ENCODE assay signal across 8 mouse cellular contexts in the genomic region with DNA sequence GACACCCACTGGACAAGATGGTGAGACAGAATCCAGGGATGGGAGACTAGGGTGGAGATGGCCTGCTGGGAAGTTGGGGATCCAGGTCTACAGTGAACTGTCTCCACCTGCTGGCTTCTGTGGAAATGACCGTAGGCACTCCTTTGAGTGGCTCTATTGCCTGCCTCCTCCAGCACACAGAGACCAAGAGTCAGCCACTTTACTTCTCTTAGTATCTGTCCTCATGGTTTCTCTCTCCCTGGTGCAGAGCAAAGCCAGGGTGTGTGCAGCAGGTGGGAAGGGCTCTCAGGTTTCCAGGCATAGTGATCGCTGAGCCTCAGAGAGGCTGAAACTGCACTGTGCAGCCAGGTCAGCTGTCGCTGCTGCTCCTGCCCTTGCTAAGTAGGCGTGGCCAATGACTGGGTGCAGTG. TPM values are rescaled to one million over a fixed set of nuclear protein-coding genes. Genes with fewer than 3 reads are reported as not detected.
A peak's percentile ranks its signal among the peaks of the same experiment; 100 is the strongest.
DNase-seq lines count a peak whose midpoint lies in the region; ATAC-seq and TF ChIP-seq lines count a peak whose summit lies in the region.

No protein-coding gene starts in this region.

- H3K27ac ChIP-seq in forebrain, postnatal 0 days (ENCODE audit: low read depth, low read length) = no peak overlapping the region
- H3K27ac ChIP-seq in forebrain, embryonic 15.5 days (replicated peaks) = no peak overlapping the region
- H3K27ac ChIP-seq in kidney, adult 2 months (ENCODE audit: insufficient read depth, low read depth, low read length) = no peak overlapping the region

- WGBS in forebrain, postnatal 0 days = 82% methylated on average over 4 of the region's 4 CpGs
- 90% methylated on average over 4 of the region's 4 CpGs for WGBS in forebrain, embryonic 15.5 days
- 61% methylated on average over 4 of the region's 4 CpGs for WGBS in kidney, adult 2 months

- peaks cover 53% of the 10 kb centered on the region for H3K36me3 ChIP-seq in forebrain, postnatal 0 days (ENCODE audit: insufficient read depth)
- H3K36me3 ChIP-seq in forebrain, embryonic 15.5 days = peaks cover 53% of the 10 kb centered on the region
- H3K36me3 ChIP-seq in kidney, adult 2 months (ENCODE audit: control insufficient read depth, insufficient read depth, low read length) = peaks cover 2% of the 10 kb centered on the region; the same call in 1 of the 2 replicates

- no peaks in the 10 kb centered on the region for H3K27me3 ChIP-seq in forebrain, postnatal 0 days (ENCODE audit: insufficient read depth, low read length)
- H3K27me3 ChIP-seq in forebrain, embryonic 15.5 days = no peaks in the 10 kb centered on the region
- no peaks in the 10 kb centered on the region for H3K27me3 ChIP-seq in kidney, adult 2 months (replicated peaks; ENCODE audit: control insufficient read depth, insufficient read depth, low read length)

- peak; percentile 64 for DNase-seq in forebrain, postnatal 0 days
- DNase-seq in right cerebral cortex, postnatal 10 days (ENCODE audit: low spot score in 2 of 2) = peak; percentile 54 to 58
- DNase-seq in right cerebral cortex, adult 18-20 months = no peak
- DNase-seq in kidney, adult 2 months = peak; percentile 57
- DNase-seq in lung, postnatal 10 days = peak; percentile 60
- peak; percentile 61 for DNase-seq in thymus, postnatal 4 days

- no peaks in the 10 kb centered on the region for H3K9me3 ChIP-seq in forebrain, postnatal 0 days (ENCODE audit: low read length)
- H3K9me3 ChIP-seq in forebrain, embryonic 15.5 days = no peaks in the 10 kb centered on the region

- no peak for TF ChIP-seq POLR2A in kidney, adult 2 months (IDR thresholded peaks at IDR 0.05; ENCODE audit: low read depth, low read length)

- H3K4me2 ChIP-seq in forebrain, postnatal 0 days (ENCODE audit: low read depth) = no peak overlapping the region
- no peak overlapping the region for H3K4me2 ChIP-seq in forebrain, embryonic 15.5 days (replicated peaks)

- H3K9ac ChIP-seq in forebrain, postnatal 0 days = no peak overlapping the region
- no peak overlapping the region for H3K9ac ChIP-seq in forebrain, embryonic 15.5 days (replicated peaks)

- ATAC-seq in forebrain, postnatal 0 days = peak; percentile 60
- ATAC-seq in forebrain, embryonic 15.5 days (replicated peaks) = no peak
- peak; percentile 78 for ATAC-seq in common myeloid progenitor, adult 5-6 weeks (replicated peaks; ENCODE audit: low read depth, poor library complexity, severe bottlenecking)

- no peaks in the 10 kb centered on the region for H3K4me1 ChIP-seq in forebrain, postnatal 0 days (ENCODE audit: insufficient read depth)
- peaks cover under 1% of the 10 kb centered on the region for H3K4me1 ChIP-seq in forebrain, embryonic 15.5 days
- no peaks in the 10 kb centered on the region for H3K4me1 ChIP-seq in kidney, adult 2 months (ENCODE audit: control insufficient read depth, insufficient read depth, low read length)

- H3K4me3 ChIP-seq in forebrain, postnatal 0 days (ENCODE audit: low read depth, low read length) = no peak overlapping the region
- no peak overlapping the region for H3K4me3 ChIP-seq in forebrain, embryonic 15.5 days
- no peak overlapping the region for H3K4me3 ChIP-seq in kidney, adult 2 months (ENCODE audit: insufficient read depth, low read depth, low read length)

- TF ChIP-seq CTCF in forebrain, postnatal 0 days (IDR thresholded peaks at IDR 0.05; ENCODE audit: low read depth) = peak; percentile 69
- peak; percentile 72 for TF ChIP-seq CTCF in kidney, adult 2 months (conservative IDR thresholded peaks at IDR 0.05; ENCODE audit: insufficient read depth, insufficient read length, low read depth, low read length)

RNA-seq across cellular contexts. Expression of gene L3mbtl2, which starts 6.5 kb away (rescaled TPM):
- 28.5 and 30.9 TPM in 2 replicates for total RNA-seq in forebrain, postnatal 0 days (2014; rRNA removed)
- 24.3 and 28.5 TPM in 2 replicates for polyA plus RNA-seq in forebrain, postnatal 0 days (2015; fragmentation: Nextera tagmentation; extraction: Ambion mirVana)
- polyA plus RNA-seq in forebrain, embryonic 15.5 days (2015; fragmentation: Nextera tagmentation; extraction: Ambion mirVana) = 31.6 and 31.9 TPM in 2 replicates
- 26.7 and 31.7 TPM in 2 replicates for total RNA-seq in common myeloid progenitor, adult 5-6 weeks (2017)
- 14.2 and 14.7 TPM in 2 replicates for polyA plus RNA-seq in kidney, adult 2 months (2012; rRNA removed)

RNA-seq across cellular contexts. Expression of gene Chadl, which starts 26.9 kb away (rescaled TPM):
- 31.9 and 35.3 TPM in 2 replicates for total RNA-seq in forebrain, postnatal 0 days (2014; rRNA removed)
- polyA plus RNA-seq in forebrain, postnatal 0 days (2015; fragmentation: Nextera tagmentation; extraction: Ambion mirVana) = 49.2 and 52.8 TPM in 2 replicates
- 19.8 and 20.1 TPM in 2 replicates for polyA plus RNA-seq in forebrain, embryonic 15.5 days (2015; fragmentation: Nextera tagmentation; extraction: Ambion mirVana)
- total RNA-seq in common myeloid progenitor, adult 5-6 weeks (2017) = not detected in 2 replicates
- 9.0 and 12.5 TPM in 2 replicates for polyA plus RNA-seq in kidney, adult 2 months (2012; rRNA removed)
